Mouse (Mus musculus) midbrain, embryonic 12.5 days (tissue): Measurements from ENCODE around the gene Abcg1. TPM values are rescaled to one million over a fixed set of nuclear protein-coding genes. Genes with fewer than 3 reads are reported as not detected.

ENCODE experiments used
- ATAC-seq: fragments of 200-750 bp; cut with Nextera tagmentation; 2 replicates; pipeline ENCODE4 v1.8.0; 2017; ENCODE audit warnings: low read depth, moderate TSS enrichment, moderate library complexity; ENCODE audit not compliant: low FRiP score
- H3K27ac ChIP-seq: fragments of 300-500 bp; sonication (generic); replicated peaks from 2 replicates; pipeline ENCODE4 v1.5.1; 2016; ENCODE audit warnings: mild to moderate bottlenecking
- H3K27me3 ChIP-seq: fragments of 300-500 bp; sonication (generic); 2 replicates; pipeline ENCODE4 v1.6.1; 2016; ENCODE audit warnings: mild to moderate bottlenecking
- H3K36me3 ChIP-seq: fragments of 300-500 bp; sonication (generic); 2 replicates; pipeline ENCODE4 v1.6.1; 2016
- H3K4me1 ChIP-seq: fragments of 300-500 bp; sonication (generic); 2 replicates; pipeline ENCODE4 v1.6.1; 2016
- H3K4me2 ChIP-seq: fragments of 300-500 bp; sonication (generic); replicated peaks from 2 replicates; pipeline ENCODE4 v1.6.1; 2016; ENCODE audit warnings: mild to moderate bottlenecking, moderate library complexity
- H3K4me3 ChIP-seq: fragments of 300-500 bp; sonication (generic); 2 replicates; pipeline ENCODE4 v1.5.1; 2016; ENCODE audit warnings: mild to moderate bottlenecking
- H3K9ac ChIP-seq: fragments of 300-500 bp; sonication (generic); replicated peaks from 2 replicates; pipeline ENCODE4 v1.6.1; 2016; ENCODE audit warnings: mild to moderate bottlenecking, moderate library complexity
- H3K9me3 ChIP-seq: fragments of 300-500 bp; sonication (generic); 2 replicates; pipeline ENCODE4 v1.6.1; 2016; ENCODE audit warnings: mild to moderate bottlenecking
- WGBS: fragments of 180-500 bp; shearing (Covaris S2); methylation state at CpG from one replicate; pipeline ENCODE4 v1.1.7; 2016; 5-methylcytosine and 5-hydroxymethylcytosine counted together
- polyA plus RNA-seq: library from polyadenylated mRNA; unstranded; fragments of >200 nt; fragmentation: Nextera tagmentation; extraction: Ambion mirVana; gene quantifications from 2 replicates; pipeline ENCODE4 v1.2.1, GENCODE M21; 2016

Gene Abcg1
- 14.0 and 15.3 TPM in 2 replicates for polyA plus RNA-seq

DNA sequence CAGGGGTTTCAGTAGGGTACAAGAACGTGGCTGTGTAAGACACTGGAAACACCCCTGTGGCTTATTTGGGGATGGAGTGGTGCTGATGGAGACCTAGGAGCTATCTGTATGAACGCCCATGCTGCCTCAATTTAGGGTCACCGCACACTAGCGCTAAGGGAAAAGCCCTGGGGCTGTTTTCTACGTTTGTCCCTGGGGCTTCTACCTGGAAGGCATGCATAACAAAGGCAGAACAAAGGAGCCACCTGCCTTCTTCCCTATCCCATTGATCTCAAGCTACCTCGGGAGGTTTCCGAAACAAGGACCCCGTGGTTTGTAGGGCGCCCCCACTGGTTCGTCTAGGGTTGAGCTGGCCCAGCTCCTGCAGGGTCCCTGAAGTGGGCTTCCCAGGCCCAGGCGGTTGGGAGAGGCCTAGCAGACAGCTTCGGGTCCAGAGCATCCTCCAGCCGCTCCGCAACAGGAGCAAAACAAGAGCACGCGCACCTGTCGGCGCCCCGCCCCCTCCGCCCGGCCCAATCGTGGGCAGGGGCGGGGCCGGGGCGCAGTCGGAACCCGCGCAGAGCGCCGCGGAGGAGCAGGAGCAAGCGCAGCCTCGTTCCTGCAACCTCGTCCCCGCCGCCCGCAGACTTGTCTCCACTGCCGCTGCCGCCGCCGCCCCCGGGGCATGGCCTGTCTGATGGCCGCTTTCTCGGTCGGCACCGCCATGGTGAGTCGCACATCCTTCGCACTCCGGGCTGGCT is at the start of gene Abcg1:
Gene Abcg1 (plus strand): TSS at position 525 of the 740 bp plus-strand sequence.
- 2% methylated on average over 39 of the region's 49 CpGs for WGBS
- H3K4me2 ChIP-seq, result peak within 1 kb of the TSS; percentile 63
- ATAC-seq, result peak; percentile 86
- peak within 1 kb of the TSS; percentile 54 for H3K4me3 ChIP-seq
- no peaks in the 10 kb centered on the region for H3K36me3 ChIP-seq
- peaks cover 15% of the 10 kb centered on the region; the same call in 1 of the 2 replicates for H3K9me3 ChIP-seq
- H3K9ac ChIP-seq, result peak within 1 kb of the TSS; percentile 65
- peak within 1 kb of the TSS; percentile 77 for H3K27ac ChIP-seq
- H3K27me3 ChIP-seq, result peaks cover 31% of the 10 kb centered on the region
- peaks cover 36% of the 10 kb centered on the region for H3K4me1 ChIP-seq

DNA sequence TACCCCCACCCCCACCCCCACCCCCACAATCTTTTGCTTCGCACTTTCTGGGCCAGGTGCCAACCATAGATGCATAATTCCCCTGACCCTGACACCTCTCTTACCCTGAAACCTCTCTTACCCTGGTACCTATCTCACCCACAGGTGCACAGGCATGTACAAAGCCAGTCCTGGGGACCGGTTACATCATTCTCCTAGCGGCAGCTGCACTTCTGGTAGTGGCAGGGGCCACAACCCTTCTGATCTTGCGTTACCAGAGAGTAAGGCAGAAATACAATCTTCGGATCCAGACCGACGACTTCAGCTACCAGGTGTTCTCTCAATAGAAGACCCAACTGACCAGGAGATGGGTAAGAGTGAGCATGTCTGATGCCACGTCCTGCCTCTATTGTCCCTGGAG is 49.1 kb upstream of the Abcg1 start:
- WGBS, result 88% methylated on average over 8 of the region's 8 CpGs

DNA sequence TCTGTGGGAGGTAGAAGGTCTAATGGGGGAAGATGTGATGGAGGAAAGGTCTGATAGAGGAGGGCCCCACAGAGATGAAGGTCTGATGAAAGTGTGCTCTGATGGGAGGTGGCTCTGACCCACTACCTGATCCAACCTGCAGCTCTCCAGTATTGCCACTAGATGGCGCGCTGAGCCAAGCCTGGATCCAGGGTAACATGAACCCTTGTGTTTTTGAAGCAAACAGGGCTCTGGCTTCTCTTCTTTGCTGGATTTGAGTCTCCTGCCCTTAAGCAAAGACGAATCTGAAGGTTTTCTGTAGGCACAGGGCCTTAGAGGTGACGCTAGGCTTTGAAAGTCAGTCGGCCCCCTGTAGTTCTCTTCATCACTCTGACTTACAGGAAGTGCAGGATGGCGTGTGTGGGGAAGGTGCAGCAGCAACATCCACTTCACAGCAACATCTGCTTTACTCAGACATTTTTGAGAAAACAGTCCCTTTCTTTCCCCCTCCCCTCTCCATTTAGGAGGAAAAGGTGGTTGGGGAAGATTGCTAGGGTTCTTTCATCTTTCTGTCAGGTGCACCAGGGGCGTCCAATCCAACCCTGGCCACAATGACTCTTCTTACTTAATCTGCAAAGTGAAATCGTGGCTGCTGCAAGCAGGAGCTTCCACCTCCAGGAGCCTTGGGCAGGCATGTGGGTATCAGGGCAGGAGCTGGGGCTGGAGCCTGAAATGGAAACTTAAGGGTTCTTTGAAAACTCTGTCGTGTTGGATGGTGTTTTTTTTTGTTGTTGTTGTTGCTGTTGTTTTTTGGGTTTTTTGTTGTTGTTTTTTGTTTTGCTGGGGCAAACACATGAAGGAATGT is 45.7 kb upstream of the Abcg1 start:
- peaks cover 6% of the 10 kb centered on the region for H3K9me3 ChIP-seq
- WGBS, result 35% methylated on average over 9 of the region's 9 CpGs
- ATAC-seq, result no peak
- H3K4me1 ChIP-seq, result no peaks in the 10 kb centered on the region
- H3K4me2 ChIP-seq, result no peak overlapping the region
- H3K27ac ChIP-seq, result no peak overlapping the region
- H3K36me3 ChIP-seq, result no peaks in the 10 kb centered on the region
- no peak overlapping the region for H3K4me3 ChIP-seq
- no peaks in the 10 kb centered on the region for H3K27me3 ChIP-seq
- H3K9ac ChIP-seq, result 0 out of 2 replicates have a peak overlapping the region, but pooled peaks have one; percentile 15

More for the DNA sequence above, 49.1 kb upstream of the Abcg1 start:
- Histone ChIP-seq H3K9me3 (no peaks in the 10 kb centered on the region), H3K4me2 (no peak overlapping the region), H3K27ac (no peak overlapping the region), H3K27me3 (no peaks in the 10 kb centered on the region), H3K4me1 (no peaks in the 10 kb centered on the region), H3K9ac (no peak overlapping the region), H3K36me3 (no peaks in the 10 kb centered on the region), H3K4me3 (no peak overlapping the region)
- no peak for ATAC-seq

DNA sequence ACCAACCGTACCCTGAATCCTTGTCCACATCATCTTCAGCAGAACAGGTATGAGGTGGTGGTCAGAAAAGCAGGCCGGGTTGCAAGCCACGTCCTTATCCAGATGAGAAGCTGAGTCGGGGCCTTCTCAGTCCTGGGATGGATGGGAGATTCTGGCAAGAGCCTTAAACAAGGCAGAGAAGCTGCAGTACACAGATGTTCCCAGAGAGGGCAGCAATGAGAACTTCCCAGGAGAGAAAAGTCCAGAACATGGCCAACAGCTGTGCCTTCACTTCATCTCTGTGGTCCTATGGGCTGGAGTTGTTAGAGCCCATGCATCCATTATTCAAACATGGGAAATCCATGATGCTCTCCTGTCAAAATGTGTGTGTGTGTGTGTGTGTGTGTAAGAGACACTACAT is 39.2 kb upstream of the Abcg1 start:
- no peak for ATAC-seq
- whole genome bisulfite sequencing, result 66% methylated on average over 4 of the region's 4 CpGs
- Histone ChIP-seq H3K9me3 (peaks cover 8% of the 10 kb centered on the region), H3K27ac (no peak overlapping the region), H3K4me3 (no peak overlapping the region), H3K9ac (no peak overlapping the region), H3K27me3 (no peaks in the 10 kb centered on the region), H3K4me2 (no peak overlapping the region), H3K36me3 (no peaks in the 10 kb centered on the region), H3K4me1 (no peaks in the 10 kb centered on the region)

DNA sequence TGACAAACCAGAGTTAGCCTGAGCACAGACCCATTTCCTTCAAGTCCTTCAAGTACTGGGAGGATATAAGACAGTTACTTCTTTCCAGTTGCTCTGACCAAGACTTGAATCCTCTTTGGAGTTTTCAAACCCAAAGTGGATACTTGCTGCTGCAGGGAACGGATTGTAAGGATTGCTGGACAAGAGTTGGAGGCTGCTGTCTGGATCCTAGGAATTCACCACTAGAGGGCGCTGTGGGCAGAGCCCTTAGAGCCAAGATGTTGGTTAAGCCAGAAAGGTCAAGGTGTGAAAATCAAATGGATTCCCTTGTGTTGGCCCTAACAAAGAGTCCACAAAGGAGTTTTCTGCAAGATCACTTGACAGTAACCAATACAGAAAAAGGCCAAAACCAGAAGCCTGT is 38.0 kb upstream of the Abcg1 start:
- H3K4me3 ChIP-seq, result no peak overlapping the region
- no peak for ATAC-seq
- no peaks in the 10 kb centered on the region for H3K27me3 ChIP-seq
- H3K27ac ChIP-seq, result no peak overlapping the region
- 4% methylated on average over 2 of the region's 2 CpGs for WGBS
- H3K9ac ChIP-seq, result no peak overlapping the region
- H3K4me2 ChIP-seq, result no peak overlapping the region
- H3K4me1 ChIP-seq, result no peaks in the 10 kb centered on the region
- H3K36me3 ChIP-seq, result no peaks in the 10 kb centered on the region
- H3K9me3 ChIP-seq, result peaks cover 8% of the 10 kb centered on the region

DNA sequence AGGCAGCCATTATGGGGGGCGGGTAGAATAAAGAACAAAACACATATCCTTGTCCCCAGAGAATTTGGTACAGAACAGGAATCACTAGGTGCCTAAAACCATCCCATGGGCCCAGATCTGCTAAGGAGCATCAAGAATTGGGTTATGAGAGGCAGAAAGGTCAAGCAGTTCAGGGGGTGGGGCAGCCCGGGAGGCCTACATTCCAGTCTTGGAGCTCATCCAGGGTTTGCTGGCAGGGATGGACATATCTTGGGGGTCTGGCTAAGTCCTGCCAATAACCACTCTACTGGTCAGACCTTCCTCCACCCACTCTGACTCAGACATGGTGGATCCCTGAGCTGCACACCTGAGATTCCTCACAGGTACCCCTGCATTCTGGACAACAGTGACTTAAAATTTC is 37.4 kb upstream of the Abcg1 start:
- no peaks in the 10 kb centered on the region for H3K4me1 ChIP-seq
- H3K36me3 ChIP-seq, result no peaks in the 10 kb centered on the region
- no peak overlapping the region for H3K27ac ChIP-seq
- H3K9me3 ChIP-seq, result peaks cover 8% of the 10 kb centered on the region
- no peak overlapping the region for H3K9ac ChIP-seq
- no peak overlapping the region for H3K4me2 ChIP-seq
- WGBS, result 82% methylated on average over 2 of the region's 2 CpGs
- no peak for ATAC-seq
- no peak overlapping the region for H3K4me3 ChIP-seq
- H3K27me3 ChIP-seq, result no peaks in the 10 kb centered on the region

DNA sequence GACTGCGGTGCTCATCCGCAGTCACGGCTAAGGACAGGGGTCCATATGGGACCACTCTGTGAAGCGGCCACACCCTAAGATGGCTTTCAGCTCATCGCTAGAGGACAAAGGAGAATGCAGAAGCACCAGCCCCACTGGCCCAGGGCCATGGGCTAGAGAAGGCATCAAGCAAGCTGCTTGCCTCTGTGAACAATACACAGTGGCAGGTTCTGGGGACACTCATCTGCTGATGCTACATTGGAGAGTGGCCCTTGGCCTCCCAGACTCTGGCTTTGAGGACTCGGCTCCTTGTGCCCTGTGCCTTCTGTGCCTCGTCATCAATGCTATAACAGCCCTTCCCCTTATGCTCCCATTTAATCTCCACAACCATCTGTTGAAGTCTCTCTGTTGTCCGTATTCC is 36.2 kb upstream of the Abcg1 start:
- H3K4me1 ChIP-seq, result no peaks in the 10 kb centered on the region
- WGBS, result 84% methylated on average over 8 of the region's 8 CpGs
- no peak overlapping the region for H3K27ac ChIP-seq
- no peak overlapping the region for H3K9ac ChIP-seq
- H3K4me3 ChIP-seq, result no peak overlapping the region
- no peak overlapping the region for H3K4me2 ChIP-seq
- peaks cover 7% of the 10 kb centered on the region for H3K9me3 ChIP-seq
- no peaks in the 10 kb centered on the region for H3K27me3 ChIP-seq
- H3K36me3 ChIP-seq, result no peaks in the 10 kb centered on the region
- ATAC-seq, result no peak

DNA sequence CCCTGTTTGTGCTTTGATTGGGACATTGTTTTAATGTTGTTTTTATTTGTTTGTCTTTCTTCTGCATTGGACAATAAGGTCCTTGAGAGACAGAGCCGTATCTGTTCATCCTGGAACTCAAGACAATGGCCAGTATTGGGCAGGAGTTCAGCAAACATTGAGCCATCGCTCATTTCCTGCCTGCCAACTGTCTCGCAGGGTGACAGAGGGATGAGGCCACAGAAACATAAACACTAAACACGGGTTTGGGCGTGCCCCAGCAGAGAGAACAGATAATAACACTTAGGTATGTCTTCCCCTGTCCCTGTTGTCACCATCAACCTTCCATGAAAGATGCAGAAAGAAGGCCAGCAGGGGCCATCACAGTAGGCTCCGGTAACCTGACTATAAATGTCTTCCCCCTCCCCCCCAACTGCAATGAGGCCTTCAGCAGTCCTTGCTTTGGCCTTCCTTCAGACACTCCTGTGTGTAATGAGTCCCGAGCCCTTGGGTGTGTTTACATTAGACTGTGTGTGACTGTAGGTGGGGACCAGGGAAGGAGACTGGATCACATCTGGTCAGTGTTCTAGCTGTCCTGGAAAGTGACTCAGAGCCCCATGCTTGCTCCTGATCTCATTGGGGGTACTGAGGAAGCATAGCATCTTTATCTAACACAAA is 33.2 kb upstream of the Abcg1 start:
- no peaks in the 10 kb centered on the region for H3K9me3 ChIP-seq
- no peaks in the 10 kb centered on the region for H3K36me3 ChIP-seq
- H3K9ac ChIP-seq, result no peak overlapping the region
- 75% methylated on average over 7 of the region's 7 CpGs for WGBS
- no peak for ATAC-seq
- H3K4me2 ChIP-seq, result no peak overlapping the region
- no peaks in the 10 kb centered on the region for H3K27me3 ChIP-seq
- no peak overlapping the region for H3K4me3 ChIP-seq
- H3K27ac ChIP-seq, result no peak overlapping the region
- H3K4me1 ChIP-seq, result no peaks in the 10 kb centered on the region

DNA sequence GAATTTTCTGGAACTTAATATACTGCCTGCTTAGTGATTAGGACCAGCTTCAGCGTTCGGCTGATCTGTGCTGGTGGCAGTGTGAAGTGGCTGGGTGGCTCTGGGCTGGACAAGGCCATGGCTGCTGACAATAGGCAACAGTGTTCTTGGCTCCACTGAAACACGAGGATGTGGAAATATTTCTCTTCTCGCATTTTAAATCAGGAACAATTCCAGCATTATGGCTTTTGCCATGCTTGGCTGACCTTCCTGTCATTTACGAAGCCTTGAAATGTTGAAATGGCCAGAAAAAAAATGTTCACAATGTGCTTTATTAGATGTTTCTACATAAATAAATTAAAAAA is 32.7 kb upstream of the Abcg1 start:
- H3K36me3 ChIP-seq, result no peaks in the 10 kb centered on the region
- 80% methylated on average over 5 of the region's 5 CpGs for WGBS
- H3K27me3 ChIP-seq, result no peaks in the 10 kb centered on the region
- H3K4me3 ChIP-seq, result no peak overlapping the region
- H3K4me1 ChIP-seq, result no peaks in the 10 kb centered on the region
- H3K9me3 ChIP-seq, result no peaks in the 10 kb centered on the region
- no peak for ATAC-seq
- no peak overlapping the region for H3K27ac ChIP-seq
- no peak overlapping the region for H3K9ac ChIP-seq
- no peak overlapping the region for H3K4me2 ChIP-seq

DNA sequence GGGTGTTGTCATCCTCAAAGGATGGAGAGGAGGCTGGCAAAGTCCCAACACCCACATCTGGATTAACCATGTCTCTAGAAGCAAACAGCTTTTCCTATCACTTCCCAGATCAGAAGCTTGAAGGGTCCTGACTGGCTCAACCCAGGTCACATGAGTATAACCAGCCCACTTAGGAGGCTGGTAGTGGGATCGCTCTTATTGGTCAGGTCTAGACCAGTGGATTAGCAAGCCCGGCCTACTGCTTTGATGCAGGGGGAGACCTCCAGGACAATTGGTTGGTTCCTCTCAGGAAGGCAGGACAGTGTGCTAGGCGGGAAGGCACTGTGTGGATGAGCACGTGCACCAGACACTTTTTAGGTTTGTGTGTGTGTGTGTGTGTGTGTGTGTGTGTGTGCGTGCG is 30.5 kb upstream of the Abcg1 start:
- Histone ChIP-seq H3K4me3 (no peak overlapping the region), H3K36me3 (no peaks in the 10 kb centered on the region), H3K27ac (no peak overlapping the region), H3K9ac (no peak overlapping the region), H3K4me2 (no peak overlapping the region), H3K4me1 (no peaks in the 10 kb centered on the region), H3K27me3 (no peaks in the 10 kb centered on the region), H3K9me3 (no peaks in the 10 kb centered on the region)
- ATAC-seq, result no peak
- WGBS, result 80% methylated on average over 6 of the region's 6 CpGs

DNA sequence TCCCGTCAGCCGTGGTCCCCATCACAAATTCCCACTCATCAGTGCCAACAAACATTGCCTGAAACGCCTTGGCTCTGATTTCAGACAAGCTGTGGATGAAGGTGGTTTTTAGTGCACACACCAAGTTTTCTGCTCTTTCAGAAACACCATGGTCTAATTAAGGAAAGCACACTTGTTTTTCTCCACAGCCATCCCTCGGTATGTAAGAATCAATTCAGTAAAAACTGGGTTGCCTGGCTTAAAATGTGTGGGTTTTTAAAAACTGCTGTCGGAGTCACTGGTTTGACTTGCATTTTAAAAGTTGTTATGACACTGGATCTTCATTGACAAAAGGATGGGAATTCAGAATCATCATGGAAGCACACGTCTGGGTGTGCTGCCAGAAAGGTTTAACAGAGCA is 29.8 kb upstream of the Abcg1 start:
- H3K4me3 ChIP-seq, result no peak overlapping the region
- no peaks in the 10 kb centered on the region for H3K9me3 ChIP-seq
- no peak for ATAC-seq
- H3K4me1 ChIP-seq, result no peaks in the 10 kb centered on the region
- no peak overlapping the region for H3K27ac ChIP-seq
- H3K27me3 ChIP-seq, result no peaks in the 10 kb centered on the region
- H3K4me2 ChIP-seq, result no peak overlapping the region
- 91% methylated on average over 6 of the region's 6 CpGs for WGBS
- no peak overlapping the region for H3K9ac ChIP-seq
- H3K36me3 ChIP-seq, result no peaks in the 10 kb centered on the region

DNA sequence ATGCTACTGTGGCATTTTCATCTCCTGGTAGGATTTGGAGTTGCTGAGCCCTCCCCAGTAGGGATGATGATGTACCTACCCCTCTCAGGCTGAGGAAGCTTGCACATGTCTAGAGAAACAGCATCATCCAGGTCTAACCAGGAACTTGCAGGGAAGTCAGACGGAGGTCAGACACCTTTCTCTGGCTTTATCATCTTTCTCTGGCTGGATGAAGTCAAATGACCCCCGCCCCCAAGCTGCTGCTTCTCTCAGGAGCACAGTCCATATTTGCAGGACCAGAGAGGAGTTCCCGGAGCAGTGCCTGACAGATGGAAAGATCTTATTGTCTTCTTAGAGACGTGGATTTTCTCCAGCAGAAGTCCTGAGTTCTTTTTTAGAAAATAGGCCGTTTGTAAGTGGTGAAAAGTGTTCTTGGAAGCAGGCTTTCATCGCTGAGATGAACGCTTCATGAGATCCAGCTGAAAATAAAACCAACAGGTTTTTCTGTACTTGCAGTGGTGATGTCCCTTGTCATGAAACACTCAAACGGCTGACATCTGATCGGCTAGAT is 28.6 kb upstream of the Abcg1 start:
- H3K27me3 ChIP-seq, result no peaks in the 10 kb centered on the region
- no peak overlapping the region for H3K9ac ChIP-seq
- H3K4me2 ChIP-seq, result no peak overlapping the region
- H3K4me3 ChIP-seq, result no peak overlapping the region
- WGBS, result 88% methylated on average over 9 of the region's 9 CpGs
- ATAC-seq, result no peak
- peaks cover 6% of the 10 kb centered on the region; the same call in 1 of the 2 replicates for H3K4me1 ChIP-seq
- H3K9me3 ChIP-seq, result no peaks in the 10 kb centered on the region
- no peak overlapping the region for H3K27ac ChIP-seq
- no peaks in the 10 kb centered on the region for H3K36me3 ChIP-seq
